Mouse (Mus musculus) forelimb bud, embryonic 11.5 days (tissue): ENCODE measurements around the gene Cd59a.
"Not testable (repeated sequence)": the region's sequence is repeated elsewhere in the genome, so short reads cannot be mapped to it uniquely, and the experiment has no call there.

ENCODE experiments used
- DNase-seq: peaks from one replicate; pipeline ENCODE4 v3.0.0-alpha.2; 2012; ENCODE audit warnings: low read depth, low spot score

The Cd59a gene

DNA sequence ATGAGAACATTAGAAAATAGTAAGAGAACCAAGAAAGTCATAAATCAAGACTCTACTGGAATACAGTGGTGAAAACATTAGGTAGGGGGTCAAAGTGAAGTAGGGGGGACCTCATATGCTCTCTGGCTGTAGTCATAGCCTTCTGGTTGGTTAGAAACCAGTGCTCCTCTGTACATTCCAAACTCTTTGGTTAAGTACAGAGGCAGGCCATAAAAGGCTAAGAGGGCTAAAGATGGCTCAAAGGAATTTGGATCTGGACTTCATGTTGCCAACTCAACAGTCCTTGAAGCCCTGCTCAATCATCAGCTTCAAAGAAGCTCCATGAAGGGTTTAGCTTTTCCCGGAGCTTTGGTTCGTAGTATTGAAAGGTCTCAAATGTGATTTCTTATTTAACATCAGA, 13.4 kb downstream of the Cd59a start:
- DNase-seq = not testable (repeated sequence)

DNA sequence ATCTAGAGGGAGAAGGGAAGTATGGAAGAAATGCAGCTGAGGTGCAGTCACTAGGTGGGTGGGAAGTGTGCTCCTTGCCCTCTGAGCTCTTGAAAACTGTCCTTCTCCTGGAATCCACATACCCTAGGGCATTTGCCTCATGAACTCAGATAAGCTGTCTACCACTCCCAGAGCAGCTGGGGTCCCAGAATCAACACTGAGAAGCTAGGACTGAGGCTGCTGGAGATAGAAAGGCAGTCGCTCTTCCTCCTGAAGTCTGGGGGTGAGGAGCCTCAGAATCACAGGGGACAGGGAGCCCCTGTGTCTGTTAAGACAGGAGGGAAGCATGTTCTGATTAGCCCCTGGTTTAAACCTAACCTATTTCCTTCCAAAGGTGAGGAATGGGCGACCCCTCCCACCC, 13.9 kb downstream of the Cd59a start:
- no peak for DNase-seq

DNA sequence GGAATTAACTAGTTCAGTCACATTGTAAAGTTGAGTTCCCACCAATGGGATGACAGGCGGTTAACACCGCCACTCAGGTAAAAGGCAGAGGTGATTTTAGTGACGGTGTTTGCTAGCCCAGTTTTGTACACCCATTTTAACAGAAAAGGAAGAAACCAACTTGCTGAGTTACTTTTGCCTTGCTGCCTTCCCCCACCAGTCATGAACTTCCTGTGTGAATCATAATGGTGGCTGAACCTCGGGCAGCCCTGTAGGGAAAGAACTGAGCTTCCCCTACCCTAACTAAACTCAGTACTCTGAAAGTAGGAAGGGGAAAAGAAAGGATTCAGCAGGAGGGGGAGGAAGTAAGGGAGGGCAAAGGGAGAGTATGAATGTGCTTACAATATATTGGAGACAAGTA, 14.4 kb downstream of the Cd59a start:
- no peak for DNase-seq

DNA sequence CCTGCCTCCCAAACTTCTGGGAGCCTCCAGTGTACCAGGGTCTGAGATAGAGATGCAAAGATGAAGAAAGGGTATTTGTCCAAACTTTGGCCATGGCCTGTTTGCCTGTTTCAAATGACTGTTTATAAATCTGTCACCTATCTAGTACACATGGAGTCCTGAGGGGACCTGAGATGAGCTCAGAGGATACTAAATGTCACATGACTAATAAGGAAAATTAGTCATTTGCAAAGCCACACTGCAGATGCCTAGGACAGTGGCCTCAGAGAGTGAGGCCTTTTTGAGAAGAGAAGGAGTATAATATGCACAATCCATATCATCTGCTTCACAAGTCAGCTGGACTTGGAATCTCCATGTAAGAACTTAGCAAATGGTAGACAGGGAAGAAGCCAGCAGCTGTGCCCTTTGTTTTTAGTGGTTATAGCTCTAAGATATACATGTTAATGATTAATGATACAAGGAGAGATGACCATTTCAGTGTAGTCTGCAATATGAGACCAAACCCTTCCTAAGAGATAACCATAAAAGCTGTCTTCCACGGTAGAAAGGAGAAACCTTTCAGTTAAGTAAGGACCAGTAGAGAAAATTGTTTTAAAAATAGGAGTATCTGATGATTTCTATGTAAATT, 15.7 kb downstream of the Cd59a start:
- DNase-seq = not testable (repeated sequence)

DNA sequence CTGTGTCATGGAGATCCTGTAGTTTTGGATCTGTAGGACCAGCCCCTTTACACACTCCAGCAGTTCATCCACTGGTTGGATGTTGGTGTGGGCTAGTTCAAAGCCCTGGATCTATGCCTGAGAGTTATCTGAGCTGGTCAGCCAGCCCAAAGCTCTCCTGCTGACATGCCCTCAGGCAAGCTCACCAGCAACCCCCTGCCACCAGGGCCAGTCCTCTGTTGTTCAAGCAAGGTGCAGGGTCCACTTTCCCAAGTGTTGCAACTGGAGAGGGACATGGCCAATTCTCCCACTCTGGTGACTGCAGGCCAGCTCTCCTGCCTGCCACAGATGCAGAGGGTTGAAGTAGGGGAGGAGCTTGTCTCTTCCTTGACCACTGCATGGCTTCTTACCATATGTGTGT, 18.0 kb downstream of the Cd59a start:
- not testable (repeated sequence) for DNase-seq

DNA sequence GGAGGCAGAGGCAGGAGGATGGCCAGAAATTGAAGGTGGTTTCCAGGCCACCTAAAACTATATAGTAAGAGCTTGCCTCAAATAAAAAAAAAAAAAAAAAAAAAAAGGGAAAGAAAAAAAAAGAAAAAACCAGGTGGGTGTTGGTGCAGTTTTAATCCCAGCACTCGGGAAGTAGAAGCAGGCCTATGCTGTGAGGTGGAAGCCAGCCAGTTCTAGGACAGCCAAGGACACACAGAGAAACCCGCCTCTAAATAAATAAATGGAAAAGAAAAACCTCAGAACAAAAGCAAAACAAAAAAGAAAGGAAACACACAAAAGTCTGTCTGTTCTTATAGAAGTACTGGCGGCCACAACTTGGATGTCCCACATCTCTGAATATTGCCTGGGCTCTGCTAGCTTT, 19.3 kb downstream of the Cd59a start:
- DNase-seq = no peak

DNA sequence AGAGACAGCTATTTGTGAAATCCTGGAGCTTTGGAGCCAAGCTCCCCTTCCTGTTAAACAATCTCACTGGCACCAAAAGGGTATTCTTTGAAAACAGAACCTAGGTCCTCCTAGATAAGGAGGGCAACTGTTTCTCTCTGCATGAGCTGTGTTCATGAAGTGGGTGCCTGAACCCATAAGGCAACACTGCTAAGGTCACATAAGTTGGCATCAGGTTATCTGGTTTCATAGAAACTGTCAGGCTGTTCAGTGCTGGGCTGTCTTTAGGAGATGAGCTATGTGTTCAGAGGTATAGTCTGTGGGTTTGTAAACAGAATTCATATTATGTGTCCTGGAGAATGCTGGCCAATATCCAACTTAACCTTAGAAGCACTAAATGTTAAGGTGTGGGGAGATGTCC, 21.6 kb downstream of the Cd59a start:
- DNase-seq = not testable (repeated sequence)

DNA sequence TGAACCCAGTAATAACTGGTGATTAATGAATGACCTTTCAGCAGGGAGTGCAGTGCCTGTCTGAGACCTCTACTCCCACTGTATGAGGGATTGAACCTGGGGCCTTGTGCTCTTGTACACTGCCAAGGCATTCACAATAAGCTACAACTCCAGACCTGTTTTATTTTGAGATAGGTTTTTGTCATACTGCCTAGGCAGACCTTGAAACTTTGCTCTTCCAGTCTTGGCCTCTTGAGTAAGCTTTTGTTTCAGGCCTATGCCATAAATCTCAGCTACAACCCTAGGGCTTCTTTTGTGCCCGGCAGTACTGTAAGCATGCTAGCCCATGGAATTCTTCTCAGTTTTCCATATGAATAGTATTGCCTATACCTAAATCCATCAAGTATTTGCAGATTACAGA, 23.5 kb downstream of the Cd59a start:
- DNase-seq = no peak

DNA sequence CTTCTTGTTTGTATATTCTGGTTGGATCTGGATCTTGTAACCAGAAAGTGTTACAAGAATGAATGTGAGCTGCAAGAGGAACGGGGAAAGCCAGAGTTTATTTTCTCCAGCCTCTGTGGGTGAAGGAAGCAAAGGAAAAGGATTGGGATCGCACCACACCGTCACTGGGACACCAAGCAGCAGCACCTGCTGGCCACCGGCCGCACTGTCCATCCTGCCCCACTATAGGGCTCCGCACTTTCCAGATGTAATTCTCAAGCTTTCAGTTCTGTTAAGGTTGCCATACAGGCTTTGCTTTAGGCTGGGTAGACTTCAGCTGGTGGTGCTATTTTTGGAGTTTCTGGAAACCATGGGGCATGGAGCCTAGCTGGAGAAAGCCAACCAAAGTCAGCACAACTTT, 24.7 kb downstream of the Cd59a start:
- no peak for DNase-seq

DNA sequence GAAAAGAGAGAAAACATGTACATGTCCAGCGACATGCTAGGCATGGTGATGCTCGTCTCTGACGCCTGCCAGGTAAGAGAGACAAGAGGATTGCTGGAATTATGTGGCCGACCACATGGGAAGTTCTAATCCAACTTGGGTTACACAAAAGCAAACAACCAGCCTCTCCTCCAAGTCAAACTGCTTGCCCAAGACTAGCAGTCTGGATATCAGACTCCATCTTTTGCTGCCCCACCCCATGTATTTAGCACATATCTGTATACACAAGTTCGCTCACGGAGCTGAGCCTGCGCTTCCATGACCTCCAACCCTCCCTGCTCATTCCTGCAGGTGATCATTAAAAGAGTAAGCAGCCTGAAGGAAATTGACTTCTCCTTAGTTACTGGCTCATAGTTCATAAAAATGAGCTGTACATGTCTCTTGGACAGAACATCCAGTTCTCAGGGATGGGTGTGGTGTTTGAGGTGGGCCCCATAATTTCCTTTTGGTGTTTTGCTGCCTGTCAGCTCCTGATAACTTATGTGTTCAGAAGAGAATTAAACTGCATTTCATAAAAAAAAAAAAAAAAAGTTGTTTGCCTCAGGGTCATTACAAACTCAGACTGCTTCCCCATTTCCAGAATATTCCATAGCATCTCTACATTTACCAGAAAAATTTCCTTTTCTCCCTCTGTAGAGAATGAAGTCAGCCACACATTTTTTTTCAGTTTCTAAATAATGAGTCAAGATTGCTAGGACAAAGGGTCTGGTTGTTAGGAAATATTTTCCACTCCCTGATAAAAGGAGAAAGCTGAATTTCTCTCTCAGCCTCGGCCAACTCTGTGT, 26.3 kb downstream of the Cd59a start:
- DNase-seq = no peak

DNA sequence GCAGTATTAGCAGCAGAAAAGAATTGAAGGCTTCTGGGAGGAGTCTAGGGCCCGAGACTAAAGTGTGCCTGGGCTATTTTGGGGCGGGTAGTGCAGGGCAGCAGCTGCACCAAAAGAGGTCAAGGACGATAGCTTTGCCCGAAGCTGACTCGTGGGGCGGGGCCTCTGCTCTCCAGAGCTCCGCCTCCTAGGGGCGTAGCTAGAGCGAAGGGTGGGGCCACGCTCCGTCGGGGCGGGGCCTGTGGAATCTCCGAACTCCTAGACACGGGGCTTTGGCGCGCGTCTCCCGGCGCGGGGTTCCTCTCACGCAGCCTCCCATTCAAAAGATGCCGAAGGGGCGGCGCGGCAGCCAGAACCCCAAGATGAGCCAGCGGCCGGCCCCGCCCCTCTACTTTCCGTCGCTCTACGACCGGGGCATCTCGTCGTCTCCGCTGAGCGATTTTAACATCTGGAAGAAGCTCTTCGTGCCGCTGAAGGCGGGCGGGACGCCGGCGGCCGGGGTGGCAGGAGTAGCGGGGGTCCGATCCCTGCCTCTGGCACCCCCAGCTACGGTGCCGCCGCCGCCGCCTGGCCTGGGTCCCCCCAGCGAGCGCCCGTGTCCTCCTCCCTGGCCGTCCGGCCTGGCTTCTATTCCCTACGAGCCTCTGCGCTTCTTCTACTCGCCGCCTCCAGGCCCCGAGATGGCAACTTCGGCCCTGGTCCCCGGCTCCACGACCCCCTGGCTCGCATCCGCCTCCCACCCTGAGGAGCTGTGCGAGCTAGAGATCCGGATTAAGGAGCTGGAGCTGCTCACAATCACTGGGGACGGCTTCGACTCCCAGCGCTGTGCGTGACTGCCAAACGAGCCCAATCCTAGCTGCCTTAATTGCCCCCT, 27.1 kb downstream of the Cd59a start, which contains the start of gene A930018P22Rik:
A930018P22Rik (plus strand) TSS at position 265 of the 874 bp plus-strand sequence.
- peak; percentile 85 for DNase-seq

DNA sequence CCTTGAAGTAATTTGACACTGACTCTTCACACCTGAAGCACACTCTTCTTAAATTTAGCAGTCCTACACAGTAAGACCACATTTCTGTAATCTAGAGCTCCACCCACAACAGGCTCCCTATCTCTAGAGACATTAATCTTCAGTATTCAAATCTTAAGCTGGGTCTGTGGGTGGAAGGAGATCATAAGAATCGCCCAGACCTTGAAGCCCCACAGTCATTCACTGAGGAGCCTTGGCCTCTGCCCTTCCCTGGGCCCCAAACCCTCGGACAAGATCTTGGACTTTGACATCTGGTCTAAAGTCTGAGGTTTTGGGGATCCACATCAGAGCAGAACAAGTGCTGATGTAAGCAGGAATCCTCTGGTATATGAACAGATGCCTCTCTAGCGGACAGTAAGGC, 27.9 kb downstream of the Cd59a start:
- no peak for DNase-seq

DNA sequence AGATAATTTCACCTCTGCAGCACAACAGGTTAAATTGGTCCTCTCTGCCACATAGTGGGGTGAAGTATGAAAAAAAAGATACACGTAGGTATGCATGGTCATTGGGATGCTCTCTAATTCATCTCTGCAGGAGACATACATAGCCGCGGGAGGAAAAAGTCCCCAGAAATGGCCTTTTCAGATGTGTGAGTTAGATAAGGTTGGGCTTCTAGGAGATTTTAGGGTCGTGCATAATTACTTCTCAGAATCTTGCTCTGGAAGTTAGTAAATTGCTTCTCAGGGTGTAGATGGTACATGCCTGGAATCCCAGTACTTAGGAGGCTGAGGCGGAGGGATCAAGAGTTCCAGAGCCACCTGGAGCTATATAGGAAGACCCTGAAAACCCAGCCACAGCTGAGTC, 28.5 kb downstream of the Cd59a start:
- DNase-seq = no peak

DNA sequence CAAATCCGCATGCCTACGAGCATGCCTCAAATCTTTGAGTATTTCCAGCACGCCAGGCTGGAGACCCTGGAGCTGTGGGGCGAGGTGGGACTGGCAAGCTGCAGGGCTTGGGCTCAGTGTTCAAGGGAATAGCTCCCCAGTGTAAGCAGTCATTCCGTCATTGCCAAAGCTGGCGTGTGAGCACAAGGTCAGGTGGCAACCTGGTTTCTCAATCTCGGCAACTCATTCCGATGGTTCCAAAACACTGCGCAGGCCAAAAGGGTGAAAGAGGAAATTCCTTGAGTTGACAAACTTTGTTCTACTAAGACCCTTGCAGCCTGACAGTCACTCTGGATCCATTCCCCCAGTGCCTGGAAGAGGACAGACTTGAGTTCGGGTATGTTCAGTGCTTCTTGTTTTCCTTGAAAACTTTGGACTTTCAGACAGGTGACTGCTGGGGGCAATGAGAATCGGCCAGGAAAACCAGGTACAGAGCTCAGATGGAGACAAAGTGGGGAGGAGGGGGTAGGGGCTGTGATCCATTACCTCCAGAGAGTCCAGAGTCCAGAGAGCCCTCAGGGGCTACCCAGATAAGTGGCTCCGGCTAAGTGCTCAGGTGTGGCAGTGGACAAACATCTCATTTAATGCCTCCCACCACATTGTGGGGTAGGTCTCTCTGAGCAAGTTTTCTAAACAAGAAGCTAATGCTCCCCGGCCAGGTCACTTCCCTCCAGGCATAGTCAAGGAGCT, 33.4 kb downstream of the Cd59a start:
- no peak for DNase-seq

DNA sequence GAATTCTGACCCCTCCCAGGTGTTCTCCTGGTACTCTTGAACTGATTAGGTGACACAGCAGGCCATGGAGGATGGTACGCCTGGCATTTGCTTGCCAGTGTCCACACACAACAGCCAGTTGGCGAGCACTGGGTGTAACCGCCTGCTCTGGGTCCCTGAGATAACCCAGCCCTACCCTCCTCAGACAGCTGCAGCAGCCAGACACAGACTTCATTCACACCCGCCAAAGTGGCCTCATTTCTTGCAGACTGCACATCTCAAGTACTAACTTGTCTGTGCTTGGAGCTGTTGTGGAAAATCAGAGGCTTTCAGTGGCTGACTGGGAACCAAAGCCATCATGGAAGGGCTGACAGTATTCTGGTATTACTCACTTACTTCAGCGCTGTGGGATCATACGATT, 34.6 kb downstream of the Cd59a start:
- no peak for DNase-seq

DNA sequence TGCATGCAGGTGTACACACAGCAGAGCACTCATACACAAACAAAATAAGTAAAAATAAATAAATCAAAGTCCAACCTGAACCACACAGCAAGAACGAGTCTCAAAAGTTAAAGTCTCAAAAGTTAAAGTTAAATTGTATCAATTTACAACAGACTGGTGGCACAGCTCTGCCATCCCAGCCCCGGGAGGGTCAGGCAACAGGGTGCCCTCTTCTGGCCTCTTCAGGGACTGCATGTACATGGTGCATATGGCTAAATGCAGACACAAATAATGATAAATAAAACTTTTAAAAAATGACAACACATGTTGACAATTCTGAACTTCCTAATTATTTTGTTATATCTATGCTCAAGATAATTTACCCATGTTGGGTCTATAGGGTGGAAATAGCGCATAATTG, 35.4 kb downstream of the Cd59a start:
- DNase-seq = no peak

DNA sequence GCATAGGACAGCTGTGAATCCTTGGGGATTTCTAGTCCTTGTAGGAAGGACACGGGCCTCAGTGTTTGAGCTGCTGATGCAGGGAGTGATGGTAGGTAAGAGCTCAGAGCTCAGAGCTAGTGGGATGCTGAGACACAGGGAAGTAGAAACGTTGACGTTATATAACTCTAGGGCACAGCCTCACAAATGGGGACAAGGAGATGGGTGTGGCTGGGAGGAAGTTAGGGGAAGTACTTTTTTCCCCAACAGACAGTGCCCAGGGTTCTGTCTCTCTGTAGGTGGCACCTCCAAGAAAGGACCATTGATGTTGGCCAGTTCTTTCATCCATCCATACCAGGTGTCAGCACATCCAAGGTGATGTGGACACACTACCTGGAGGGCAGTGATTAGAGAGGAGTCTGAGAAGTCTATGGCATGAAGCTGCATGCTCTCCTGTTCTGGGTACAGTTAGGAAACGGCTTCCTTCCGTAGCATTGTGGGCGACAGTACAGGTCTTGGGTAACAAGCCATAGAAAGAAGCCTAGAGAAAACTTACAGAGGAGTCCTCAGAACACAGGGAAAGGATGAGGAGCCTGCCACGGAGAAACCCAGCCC, 36.8 kb downstream of the Cd59a start:
- DNase-seq = no peak

DNA sequence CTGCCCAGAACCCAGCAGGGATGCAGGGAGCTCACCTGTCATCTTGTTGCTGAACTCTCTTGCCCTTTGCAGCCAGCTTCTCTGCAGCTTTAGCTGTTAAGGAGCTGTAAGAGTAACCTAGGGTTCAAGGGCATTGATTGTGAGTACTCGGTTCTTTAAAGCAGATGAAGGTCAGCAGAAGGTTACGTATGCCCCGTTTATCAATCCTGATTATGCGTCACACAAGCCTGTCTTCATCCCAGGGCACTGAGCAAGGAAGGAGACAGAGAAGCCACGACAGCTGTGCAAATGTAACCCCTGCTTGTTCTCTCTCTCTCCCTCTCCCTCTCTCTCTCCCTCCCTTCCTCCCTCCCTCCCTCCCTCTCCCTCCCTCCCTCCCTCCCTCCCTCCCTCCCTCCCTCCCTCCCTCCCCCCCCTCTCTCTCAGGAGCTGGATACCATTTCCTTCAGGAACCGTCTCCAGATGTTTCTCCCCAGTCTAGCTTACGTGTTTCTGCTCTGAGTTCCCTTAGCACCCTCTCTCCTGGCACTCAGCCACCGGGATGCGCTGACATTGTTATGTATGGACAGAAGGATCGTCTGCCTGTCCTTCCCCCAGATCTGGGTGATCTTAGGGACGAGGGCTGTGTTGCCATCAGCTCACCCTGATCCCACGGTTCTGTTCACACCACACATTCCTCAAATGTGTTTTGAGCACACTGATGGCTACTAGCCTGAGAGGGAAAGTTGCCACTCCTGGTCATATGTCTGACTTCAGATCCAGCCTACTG, 37.6 kb downstream of the Cd59a start:
- no peak for DNase-seq

DNA sequence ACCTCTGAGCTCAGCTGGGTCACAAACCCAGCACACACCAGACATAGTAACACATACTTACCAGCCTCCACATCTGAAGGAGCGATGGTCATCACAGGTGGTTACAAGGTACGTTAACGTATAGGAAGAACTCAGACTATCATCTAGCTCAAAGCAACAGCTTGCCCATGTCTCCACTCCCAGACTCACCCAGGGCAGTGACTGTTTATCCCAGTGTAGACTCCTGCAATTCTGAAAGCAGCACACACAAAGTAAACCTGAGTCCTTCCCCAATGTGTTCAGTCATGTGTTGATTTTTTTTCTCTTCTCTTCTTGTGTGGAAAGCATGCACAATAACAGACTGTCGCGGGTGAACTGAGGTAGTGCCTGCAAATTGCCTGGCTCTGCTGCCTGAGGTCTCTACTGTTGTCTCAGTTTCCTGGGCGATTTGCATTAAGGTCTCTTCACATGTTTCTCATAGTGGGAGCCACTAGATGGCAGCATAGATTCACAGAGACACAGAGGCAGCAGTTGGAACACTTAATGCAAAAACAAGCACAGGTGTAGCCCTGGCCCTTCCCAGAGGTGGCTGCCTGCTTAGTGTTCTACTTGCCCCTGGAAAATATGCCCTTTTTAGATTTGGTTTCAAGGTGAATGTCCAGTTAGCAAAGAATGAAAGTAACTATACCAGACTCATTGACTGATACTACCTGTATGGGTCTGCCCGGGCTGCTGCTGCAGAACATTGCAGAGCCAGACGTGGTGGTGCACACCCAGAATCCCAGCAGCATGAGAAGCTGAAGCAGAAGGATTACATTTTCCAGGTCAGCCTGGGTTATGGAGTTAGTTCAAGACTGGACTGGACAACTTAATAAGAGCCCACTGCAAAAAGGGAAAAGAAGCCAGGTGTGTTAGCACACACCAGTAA, 38.8 kb downstream of the Cd59a start:
- DNase-seq = peak; percentile 90
